Mouse (Mus musculus) limb, embryonic 11.5 days (tissue): ENCODE measurements around the gene Psmf1. TPM values are rescaled to one million over a fixed set of nuclear protein-coding genes. Genes with fewer than 3 reads are reported as not detected.

Source experiments
- ATAC-seq: fragments of 200-750 bp; cut with Nextera tagmentation; 2 replicates; pipeline ENCODE4 v1.8.0; 2017; ENCODE audit warnings: low read depth; ENCODE audit not compliant: insufficient number of reproducible peaks, low FRiP score, low TSS enrichment
- DNase-seq: peaks from one replicate; pipeline ENCODE4 v3.0.0-alpha.2; 2015; ENCODE audit warnings: low spot score
- H3K27ac ChIP-seq: fragments of 300-500 bp; sonication (generic); replicated peaks from 2 replicates; pipeline ENCODE4 v1.5.1; 2014; ENCODE audit warnings: low read depth, mild to moderate bottlenecking, low read length
- H3K27me3 ChIP-seq: fragments of 300-500 bp; sonication (generic); 2 replicates; pipeline ENCODE4 v1.6.1; 2014; ENCODE audit warnings: mild to moderate bottlenecking, low read length, mixed read lengths; ENCODE audit not compliant: control insufficient read depth, insufficient read depth
- H3K36me3 ChIP-seq: fragments of 300-500 bp; sonication (generic); 2 replicates; pipeline ENCODE4 v1.6.1; 2014; ENCODE audit warnings: mild to moderate bottlenecking, low read length, moderate library complexity, mixed read lengths; ENCODE audit not compliant: control insufficient read depth, insufficient read depth
- H3K4me1 ChIP-seq: fragments of 300-500 bp; sonication (generic); 2 replicates; pipeline ENCODE4 v1.6.1; 2014; ENCODE audit warnings: low read length, mixed read lengths; ENCODE audit not compliant: control insufficient read depth, insufficient read depth
- H3K4me2 ChIP-seq: fragments of 300-500 bp; sonication (generic); 2 replicates; pipeline ENCODE4 v1.6.1; 2014; ENCODE audit warnings: low read depth, mild to moderate bottlenecking, moderate library complexity; ENCODE audit not compliant: severe bottlenecking
- H3K4me3 ChIP-seq: fragments of 300-500 bp; sonication (generic); 2 replicates; pipeline ENCODE4 v1.5.1; 2014; ENCODE audit warnings: low read depth, low read length
- H3K9ac ChIP-seq: fragments of 300-500 bp; sonication (generic); 2 replicates; pipeline ENCODE4 v1.6.1; 2014; ENCODE audit warnings: mild to moderate bottlenecking, low read length
- H3K9me3 ChIP-seq: fragments of 300-500 bp; sonication (generic); 2 replicates; pipeline ENCODE4 v1.6.1; 2016; ENCODE audit warnings: low read length; ENCODE audit not compliant: control insufficient read depth
- WGBS: fragments of 180-500 bp; shearing (Covaris S2); extraction: QIAGEN DNeasy Blood & Tissue Kit; methylation state at CpG from one replicate; pipeline ENCODE4 v1.1.7; 2014; 5-methylcytosine and 5-hydroxymethylcytosine counted together
- polyA plus RNA-seq: library from polyadenylated mRNA; unstranded; fragments of >200 nt; fragmentation: Nextera tagmentation; extraction: Ambion mirVana; gene quantifications from 2 replicates; pipeline ENCODE4 v1.2.1, GENCODE M21; 2014

Gene Psmf1
- polyA plus RNA-seq, 1 experiment from 2014 or later, result 52.8 TPM

GRCm38 (mm10) chr2:151670968-151671329 lies 73.0 kb downstream of the Psmf1 start:
- no peaks in the 10 kb centered on the region for H3K36me3 ChIP-seq
- H3K9ac ChIP-seq, result no peak overlapping the region
- no peaks in the 10 kb centered on the region for H3K4me1 ChIP-seq
- no peak overlapping the region for H3K4me3 ChIP-seq
- 83% methylated on average over 1 of the region's 1 CpGs for WGBS
- H3K4me2 ChIP-seq, result no peak overlapping the region
- H3K27me3 ChIP-seq, result peaks cover 3% of the 10 kb centered on the region; the same call in 1 of the 2 replicates
- DNase-seq (no peak), ATAC-seq (0 out of 2 replicates have a peak, but pooled peaks have one; percentile 6)
- no peaks in the 10 kb centered on the region for H3K9me3 ChIP-seq
- no peak overlapping the region for H3K27ac ChIP-seq

GRCm38 (mm10) chr2:151670026-151670967 lies 73.7 kb downstream of the Psmf1 start:
- H3K4me2 ChIP-seq, result no peak overlapping the region
- H3K4me1 ChIP-seq, result no peaks in the 10 kb centered on the region
- no peak overlapping the region for H3K27ac ChIP-seq
- 37% methylated on average over 47 of the region's 48 CpGs for WGBS
- DNase-seq (no peak), ATAC-seq (peak; percentile 47; the same call in 1 of the 2 replicates)
- no peaks in the 10 kb centered on the region for H3K36me3 ChIP-seq
- no peaks in the 10 kb centered on the region for H3K9me3 ChIP-seq
- H3K27me3 ChIP-seq, result peaks cover 3% of the 10 kb centered on the region; the same call in 1 of the 2 replicates
- H3K4me3 ChIP-seq, result no peak overlapping the region
- H3K9ac ChIP-seq, result no peak overlapping the region

- H3K9ac ChIP-seq, result no peak within 1 kb of the TSS
- DNase-seq, result no peak
- no peaks in the 10 kb centered on the region for H3K4me1 ChIP-seq
- WGBS, result 79% methylated on average over 3 of the region's 3 CpGs
- no peak within 1 kb of the TSS for H3K27ac ChIP-seq
- H3K4me2 ChIP-seq, result no peak within 1 kb of the TSS
- H3K4me3 ChIP-seq, result no peak within 1 kb of the TSS
- no peak for ATAC-seq
- H3K9me3 ChIP-seq, result no peaks in the 10 kb centered on the region
- H3K36me3 ChIP-seq, result no peaks in the 10 kb centered on the region
- peaks cover 3% of the 10 kb centered on the region; the same call in 1 of the 2 replicates for H3K27me3 ChIP-seq
These were observed 75.6 kb downstream of the Psmf1 start, which contains the start of gene Rad21l for GRCm38 (mm10) chr2:151668433-151668832. Gene Rad21l, minus strand, starts transcription at chr2:151668533.

Other genes with a start within 250 kb of the Psmf1 start
- gene Fkbp1a, start 201.7 kb downstream of the Psmf1 start, polyA plus RNA-seq, result 494 and 502 TPM in 2 replicates
- 0.48 and 0.84 TPM in 2 replicates for gene Sdcbp2, start 171.6 kb downstream of the Psmf1 start, polyA plus RNA-seq
- gene Snph, start 111.6 kb downstream of the Psmf1 start, polyA plus RNA-seq, result 0.06 and 0.21 TPM in 2 replicates
- not detected in 2 replicates for gene Rad21l, start 75.7 kb downstream of the Psmf1 start, polyA plus RNA-seq
- 1.7 and 2.3 TPM in 2 replicates for gene Tmem74b, start 42.2 kb downstream of the Psmf1 start, polyA plus RNA-seq
- gene Rspo4, start 98.7 kb upstream of the Psmf1 start, polyA plus RNA-seq, result 5.2 and 5.8 TPM in 2 replicates
- 0.23 TPM in 1 of 2 replicates, not detected in the other for gene Angpt4, start 167.0 kb upstream of the Psmf1 start, polyA plus RNA-seq
- gene Fam110a, start 236.0 kb upstream of the Psmf1 start, polyA plus RNA-seq, result 31.7 and 32.9 TPM in 2 replicates